Mouse (Mus musculus): Measurements from ENCODE around the gene Strn4.

Strn4 gene

DNA sequence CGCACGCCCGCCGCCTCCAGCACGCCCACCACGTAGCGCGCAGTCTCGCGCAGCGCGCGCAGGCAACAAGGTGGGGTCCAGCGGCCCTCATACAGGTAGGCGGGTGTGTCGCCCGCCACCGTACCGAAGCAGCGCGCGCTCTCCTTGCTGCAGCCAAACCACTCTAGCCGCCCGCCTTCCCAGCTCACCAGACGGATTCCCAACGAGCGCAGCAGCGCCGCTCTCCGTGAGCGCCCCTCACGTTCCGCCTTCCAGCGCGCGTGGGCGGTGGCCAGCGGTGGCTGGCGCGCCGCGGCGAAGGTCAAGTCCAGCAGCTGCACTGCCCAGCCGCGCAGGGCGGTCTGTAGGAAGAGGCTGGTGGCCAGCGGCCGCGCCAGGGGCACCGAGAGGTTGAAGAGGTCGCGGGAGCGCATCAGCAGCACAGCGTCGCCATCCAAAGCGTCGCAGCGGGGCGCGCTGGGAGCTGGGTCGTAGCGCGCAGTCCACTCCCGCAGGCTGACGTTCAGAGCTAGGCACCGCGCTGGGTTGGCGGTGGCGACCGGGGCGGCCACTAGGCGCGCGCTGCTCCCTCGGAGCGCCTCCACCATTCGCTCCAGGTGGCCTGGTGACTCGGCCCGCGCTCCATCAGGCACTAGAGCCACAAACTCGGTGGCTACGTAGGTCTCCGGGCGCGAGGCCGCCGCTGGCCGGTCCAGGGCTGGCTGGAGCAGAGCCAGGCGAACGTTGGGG lies 4.6 kb upstream of the Strn4 start:
- in situ Hi-C loops (cut with MboI) = no loop called here

DNA sequence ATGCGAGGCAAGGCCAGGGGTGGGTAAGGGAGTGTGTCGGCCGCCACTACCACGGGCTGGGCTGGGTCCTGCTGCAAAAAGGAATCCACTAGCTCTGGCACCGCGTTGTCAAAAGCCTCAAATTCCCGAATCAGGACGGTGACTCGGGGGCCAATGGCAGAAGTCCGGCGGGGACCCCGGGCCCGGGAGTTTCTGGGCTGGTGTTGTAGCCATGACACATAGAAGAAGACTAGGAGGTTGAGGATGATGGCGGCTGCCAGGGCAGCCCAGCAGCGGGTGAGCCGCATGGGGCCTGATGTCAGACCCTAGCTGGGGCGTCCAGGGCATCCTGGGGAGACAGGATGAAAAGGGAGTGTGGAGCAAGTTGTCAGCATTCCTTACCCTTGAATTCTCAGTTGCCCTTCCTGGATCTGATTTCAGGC lies 4.0 kb upstream of the Strn4 start:
- in situ Hi-C loops (cut with MboI) = no loop called here

- in situ Hi-C loops (cut with MboI) = no loop called here
Observed at GRCm38 (mm10) chr7:16812505-16812904, 3.2 kb upstream of the Strn4 start.

DNA sequence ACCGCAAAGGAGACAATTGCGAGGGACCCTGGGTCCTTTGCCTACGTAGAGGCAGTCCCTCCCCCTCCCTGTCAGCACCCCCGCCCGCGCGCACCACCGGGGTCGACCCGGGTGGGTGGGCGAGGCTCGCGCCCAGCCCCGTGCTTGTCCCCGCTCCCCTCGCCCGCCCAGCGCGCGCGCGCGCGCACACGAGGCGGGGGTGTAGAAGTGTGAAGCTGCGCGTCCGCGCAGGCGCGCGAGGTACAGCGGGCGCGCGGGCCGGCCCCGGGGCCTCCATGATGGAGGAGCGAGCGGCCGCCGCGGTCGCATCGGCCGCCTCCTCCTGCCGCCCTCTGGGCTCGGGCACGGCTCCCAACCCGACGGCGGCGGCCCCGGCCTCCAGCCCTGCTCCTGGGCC lies 387 bp downstream of the Strn4 start:
- in situ Hi-C loops (cut with MboI) = loop anchor here (5.0 kb wide), 1 partner anchor 41 kb away; no protein-coding TSS in a partner anchor

DNA sequence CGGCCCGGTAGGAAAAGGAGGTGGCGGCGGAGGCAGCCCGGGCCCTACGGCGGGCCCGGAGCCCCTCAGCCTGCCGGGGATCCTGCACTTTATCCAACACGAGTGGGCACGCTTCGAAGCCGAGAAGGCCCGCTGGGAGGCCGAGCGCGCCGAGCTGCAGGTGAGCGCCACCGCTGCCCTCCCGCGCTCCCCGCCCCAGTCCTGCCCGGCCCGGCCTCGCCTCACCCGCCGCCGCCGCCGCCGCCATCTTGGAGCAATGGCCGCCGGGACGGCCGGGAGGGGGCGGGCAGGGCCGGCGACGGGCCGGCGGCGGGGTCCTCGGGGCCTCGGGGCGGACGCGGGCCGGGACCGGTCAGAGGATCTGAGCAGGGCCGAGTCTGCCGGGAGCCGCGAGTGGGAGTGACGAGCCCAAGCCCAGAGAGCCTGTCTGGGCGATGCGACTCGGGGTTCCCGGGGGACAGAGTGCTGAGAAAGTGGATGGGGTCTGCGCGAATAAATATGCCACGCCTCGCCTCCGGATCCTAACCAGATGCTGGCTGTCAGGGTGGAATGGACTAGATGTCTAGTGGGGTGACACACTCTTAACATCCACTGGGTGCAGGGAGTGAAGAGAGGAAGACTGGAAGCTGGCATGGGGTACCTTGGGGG lies 910 bp downstream of the Strn4 start, which contains the start of gene Fkrp:
Gene Fkrp, minus strand, starts transcription at position 258 of the 648 bp plus-strand sequence.
- in situ Hi-C loops (cut with MboI) = loop anchor here (5.0 kb wide), 1 partner anchor 41 kb away; no protein-coding TSS in a partner anchor

GRCm38 (mm10) chr7:16817693-16818092 lies 2.0 kb downstream of the Strn4 start:
- in situ Hi-C loops (cut with MboI) = loop anchor here (5.0 kb wide), 1 partner anchor 40 kb away; no protein-coding TSS in a partner anchor

DNA sequence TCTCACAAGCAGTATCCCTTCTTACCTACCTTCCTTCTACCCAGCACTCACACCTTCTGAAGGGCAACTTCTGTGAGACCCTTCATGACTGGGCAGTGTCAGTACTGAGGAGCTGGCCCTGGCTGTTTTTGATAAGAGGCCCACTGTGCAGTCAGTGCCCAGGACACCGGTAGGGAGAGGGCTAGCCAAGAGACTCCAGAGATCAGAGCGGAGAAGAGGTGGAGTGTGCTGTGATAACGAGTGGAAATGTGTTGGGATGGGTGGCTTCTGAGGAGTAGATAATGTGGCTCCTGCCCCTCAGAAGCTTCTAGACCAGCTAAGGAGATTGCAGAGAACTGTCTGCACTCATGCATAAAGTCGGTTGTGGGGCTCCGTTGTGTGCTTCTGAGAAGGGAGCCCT lies 4.1 kb downstream of the Strn4 start:
- in situ Hi-C loops (cut with MboI) = loop anchor here (5.0 kb wide), 1 partner anchor 38 kb away; no protein-coding TSS in a partner anchor

- in situ Hi-C loops (cut with MboI) = no loop called here
Observed at GRCm38 (mm10) chr7:16820271-16820763, 4.6 kb downstream of the Strn4 start.

DNA sequence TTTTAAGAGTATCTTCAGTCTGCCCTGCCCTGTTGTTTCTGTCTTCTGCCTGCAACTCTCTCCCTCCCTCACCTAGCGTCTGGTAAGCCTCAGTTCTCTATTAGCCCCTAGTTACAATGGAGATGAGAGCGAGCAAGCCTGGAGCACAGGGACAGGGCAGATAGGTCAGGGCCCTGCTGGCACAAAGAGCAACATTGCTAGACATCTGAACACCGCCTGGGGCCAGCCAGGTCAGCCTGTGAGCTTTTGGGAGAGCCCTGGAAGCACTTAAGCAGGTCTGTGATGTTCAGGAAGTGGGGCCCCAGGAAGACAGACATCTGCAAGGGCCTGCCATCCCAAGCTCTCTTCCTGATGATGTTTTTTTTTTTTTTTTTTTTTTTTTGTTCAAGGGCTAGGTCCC lies 5.4 kb downstream of the Strn4 start:
- in situ Hi-C loops (cut with MboI) = no loop called here

- in situ Hi-C loops (cut with MboI) = no loop called here
Observed at GRCm38 (mm10) chr7:16821669-16822101, 6.0 kb downstream of the Strn4 start.

DNA sequence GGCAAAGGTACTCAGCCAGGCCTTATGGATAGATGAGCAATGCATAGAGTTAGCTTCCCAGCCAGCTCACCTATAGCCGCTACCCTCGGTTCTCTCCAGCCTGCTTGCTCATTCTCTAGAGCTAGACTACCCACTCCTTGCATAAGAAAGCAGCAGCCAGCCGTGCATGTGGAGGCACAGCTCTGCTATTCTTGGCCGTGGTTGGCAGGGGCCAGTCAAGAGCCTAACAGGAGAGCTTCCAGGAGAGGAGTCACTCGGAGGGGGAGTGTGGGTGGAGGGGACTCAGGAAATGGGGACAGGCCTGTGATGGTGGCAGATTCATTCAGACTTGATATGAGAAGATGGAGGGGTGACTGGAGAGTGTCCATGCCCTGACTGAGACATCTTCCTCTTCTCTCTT lies 8.0 kb downstream of the Strn4 start:
- in situ Hi-C loops (cut with MboI) = no loop called here

DNA sequence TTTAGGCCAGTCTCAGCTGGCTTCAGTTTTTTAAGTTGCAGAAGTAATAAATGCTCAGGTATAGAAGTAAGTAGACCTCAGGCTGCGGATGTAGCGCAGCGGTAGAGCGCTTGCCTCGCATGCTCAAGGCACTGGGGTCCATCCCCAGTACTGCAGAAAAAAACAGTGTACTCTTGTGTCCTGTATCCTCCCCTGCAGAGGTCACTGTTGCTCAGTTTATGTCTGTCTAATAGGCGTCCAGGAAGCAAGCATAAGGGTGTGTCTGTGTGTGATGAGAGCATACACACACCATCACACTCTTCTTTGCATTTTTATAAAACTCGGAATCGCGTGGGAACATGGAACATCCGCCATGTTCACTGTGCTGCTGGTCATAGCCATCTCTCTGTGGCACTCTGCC lies 10.1 kb downstream of the Strn4 start:
- in situ Hi-C loops (cut with MboI) = no loop called here

DNA sequence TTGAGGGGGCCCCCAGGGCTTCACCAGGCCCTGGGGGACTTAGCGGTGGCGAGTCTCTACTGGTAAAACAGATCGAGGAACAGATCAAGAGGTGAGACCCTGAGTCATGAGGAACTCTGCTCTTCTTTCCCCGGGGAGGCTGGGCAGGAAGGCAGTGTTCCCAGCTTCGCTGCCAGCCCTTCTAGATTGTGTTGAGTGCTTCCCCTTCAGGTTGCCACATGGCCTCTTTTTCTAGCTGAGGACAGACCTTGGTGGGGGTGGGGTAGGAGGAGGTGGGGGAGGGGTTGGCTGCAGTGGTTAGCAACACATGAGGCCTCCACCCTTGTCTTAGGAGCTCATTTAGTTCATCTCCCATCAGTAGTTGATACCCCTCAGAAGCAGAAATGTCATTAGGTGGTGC lies 10.9 kb downstream of the Strn4 start:
- in situ Hi-C loops (cut with MboI) = no loop called here

- in situ Hi-C loops (cut with MboI) = no loop called here
Observed at GRCm38 (mm10) chr7:16827274-16827673, 11.6 kb downstream of the Strn4 start.

DNA sequence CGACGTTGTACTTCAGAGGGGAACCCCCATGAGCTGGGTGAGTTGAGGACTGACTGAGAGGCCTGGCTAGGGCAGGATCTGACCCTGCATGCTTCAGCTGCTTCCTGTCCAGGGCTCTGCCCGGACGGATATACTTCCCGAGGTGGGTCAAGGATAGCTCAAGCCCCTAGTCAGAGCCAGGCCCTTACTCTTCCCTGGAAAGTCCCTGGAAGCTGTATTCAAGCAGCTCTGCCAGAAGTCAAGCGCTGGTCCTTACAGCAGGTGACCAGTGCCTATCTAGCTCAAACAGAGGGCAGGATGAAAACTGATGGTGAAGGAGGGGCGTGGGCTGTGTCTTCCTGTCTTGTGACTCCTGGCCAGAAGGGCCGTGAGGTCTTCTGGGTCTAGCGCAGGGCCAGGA lies 14.8 kb downstream of the Strn4 start:
- in situ Hi-C loops (cut with MboI) = no loop called here

GRCm38 (mm10) chr7:16837916-16838803 lies 22.5 kb downstream of the Strn4 start:
- in situ Hi-C loops (cut with MboI) = no loop called here

- in situ Hi-C loops (cut with MboI) = no loop called here
Observed at GRCm38 (mm10) chr7:16838804-16839426, 23.2 kb downstream of the Strn4 start.

DNA sequence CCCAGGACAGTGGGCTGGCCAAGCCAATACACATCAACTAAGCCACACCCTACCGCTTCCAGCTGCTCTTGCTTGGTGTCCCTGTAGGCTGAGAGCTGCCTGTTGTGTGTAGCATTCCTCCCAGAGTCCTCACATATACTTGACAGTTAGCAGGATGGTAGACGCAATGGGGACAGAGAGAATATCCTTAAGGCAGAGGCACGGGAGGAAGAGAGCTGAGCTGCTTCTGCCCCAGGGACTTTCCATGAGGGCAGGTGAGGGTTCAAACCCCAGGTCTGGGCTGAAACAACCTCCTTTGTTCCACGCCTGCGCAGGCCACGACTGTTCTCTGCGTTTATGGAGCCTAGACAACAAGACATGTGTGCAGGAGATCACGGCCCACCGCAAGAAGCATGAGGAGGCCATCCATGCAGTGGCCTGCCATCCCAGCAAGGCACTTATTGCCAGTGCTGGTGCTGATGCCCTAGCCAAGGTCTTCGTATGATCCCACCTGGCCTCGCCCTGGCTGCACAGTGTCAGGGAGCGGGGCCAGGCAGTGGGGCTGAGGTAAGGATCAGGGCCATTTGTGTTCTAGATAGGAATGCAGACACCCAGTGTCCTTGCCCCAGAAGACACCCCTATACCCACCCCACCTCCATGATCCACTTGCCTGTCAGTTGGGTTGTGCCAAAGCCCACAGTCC lies 23.9 kb downstream of the Strn4 start:
- in situ Hi-C loops (cut with MboI) = no loop called here

DNA sequence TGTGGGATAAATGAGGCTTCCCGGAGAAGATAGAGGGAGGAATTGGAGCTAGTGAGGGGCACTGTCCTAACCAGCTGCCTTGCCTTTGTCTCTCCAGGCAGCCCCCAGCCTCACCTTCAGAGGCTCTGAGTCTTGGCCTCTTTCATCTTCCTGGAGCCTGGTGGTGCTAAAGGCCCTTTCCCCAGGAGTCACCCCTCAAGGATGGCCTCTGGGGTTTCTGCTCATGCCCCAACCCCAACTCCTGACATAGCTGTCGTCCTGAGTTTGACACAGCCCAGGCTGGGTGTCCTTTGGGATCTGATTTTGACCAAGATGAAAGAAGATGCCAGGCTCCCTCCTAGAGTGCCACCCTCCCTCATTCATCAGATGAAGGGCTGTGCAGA lies 24.4 kb downstream of the Strn4 start:
- in situ Hi-C loops (cut with MboI) = no loop called here

GRCm38 (mm10) chr7:16841078-16841477 lies 25.4 kb downstream of the Strn4 start:
- in situ Hi-C loops (cut with MboI) = no loop called here

Measured in mature B cell (primary cell).